Mouse (Mus musculus): ENCODE results near the gene E130114P18Rik. TPM values are rescaled to one million over a fixed set of nuclear protein-coding genes. Genes with fewer than 3 reads are reported as not detected.

Gene E130114P18Rik
- polyA plus RNA-seq, 1 experiment from 2014 or later = 11.6 TPM

GRCm38 (mm10) chr4:97712547-97712946, 65.3 kb downstream of the E130114P18Rik start:
- 61% methylated on average over 1 of the region's 1 CpGs for WGBS

DNA sequence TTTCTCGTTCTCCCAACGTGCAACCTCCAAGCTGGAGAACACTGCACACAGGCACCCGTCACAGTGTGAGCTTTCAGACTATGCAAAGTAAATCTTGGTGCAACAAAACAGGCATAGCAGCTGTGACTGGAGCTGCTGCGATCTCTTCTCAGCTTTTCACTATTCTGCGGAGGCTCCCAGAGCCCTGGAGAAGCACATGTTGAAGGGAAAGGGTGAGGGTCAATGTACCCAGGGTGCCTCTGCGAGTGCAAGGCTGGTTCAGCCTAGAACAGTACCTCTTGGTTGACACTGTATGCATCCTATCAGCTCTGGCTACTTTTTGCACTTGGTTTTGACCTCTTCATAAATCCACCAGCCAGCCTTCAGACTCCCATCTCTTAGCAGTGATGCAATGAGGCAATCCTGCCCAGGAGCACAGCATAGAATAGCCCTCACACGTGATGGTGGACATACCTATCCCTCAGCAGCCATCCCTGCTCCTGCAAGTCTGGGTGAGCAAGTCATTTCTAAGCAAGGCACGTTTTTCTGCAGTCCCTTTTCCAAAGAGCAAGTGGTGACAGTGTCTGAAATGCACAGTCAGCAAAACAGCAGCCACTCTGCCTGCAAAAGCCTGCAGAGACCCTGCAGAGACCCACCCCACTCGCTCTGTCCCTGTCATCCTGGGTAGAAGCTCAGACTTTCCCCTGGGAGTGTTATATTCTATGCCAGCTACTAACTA, 67.7 kb downstream of the E130114P18Rik start:
- Histone ChIP-seq H3K9me3 (replicated peaks; ENCODE audit: control insufficient read depth, low read length, poor library complexity, severe bottlenecking) (no peaks in the 10 kb centered on the region), H3K9ac (ENCODE audit: low read depth, low read length) (no peak overlapping the region), H3K36me3 (ENCODE audit: control insufficient read depth, insufficient read depth, low read length) (no peaks in the 10 kb centered on the region), H3K4me2 (ENCODE audit: low read length) (no peak overlapping the region), H3K4me1 (ENCODE audit: control insufficient read depth, insufficient read depth, low read length) (no peaks in the 10 kb centered on the region), H3K27ac (ENCODE audit: low read length) (peak overlapping the region; percentile 19), H3K4me3 (ENCODE audit: low read depth, low read length) (no peak overlapping the region), H3K27me3 (ENCODE audit: control insufficient read depth, insufficient read depth, low read depth, low read length) (no peaks in the 10 kb centered on the region)
- 32% methylated on average over 9 of the region's 9 CpGs for WGBS
- ATAC-seq = peak; percentile 43; the same call in 1 of the 2 replicates

More at GRCm38 (mm10) chr4:97712547-97712946, 65.3 kb downstream of the E130114P18Rik start:
- H3K9ac ChIP-seq (ENCODE audit: low read depth, low read length) = no peak overlapping the region
- H3K27me3 ChIP-seq (ENCODE audit: control insufficient read depth, insufficient read depth, low read depth, low read length) = no peaks in the 10 kb centered on the region
- H3K4me1 ChIP-seq (ENCODE audit: control insufficient read depth, insufficient read depth, low read length) = no peaks in the 10 kb centered on the region
- no peak for ATAC-seq
- no peak overlapping the region for H3K4me3 ChIP-seq (ENCODE audit: low read depth, low read length)
- H3K27ac ChIP-seq (ENCODE audit: low read length) = no peak overlapping the region
- no peak overlapping the region for H3K4me2 ChIP-seq (ENCODE audit: low read length)
- no peaks in the 10 kb centered on the region for H3K36me3 ChIP-seq (ENCODE audit: control insufficient read depth, insufficient read depth, low read length)
- no peaks in the 10 kb centered on the region for H3K9me3 ChIP-seq (replicated peaks; ENCODE audit: control insufficient read depth, low read length, poor library complexity, severe bottlenecking)

DNA sequence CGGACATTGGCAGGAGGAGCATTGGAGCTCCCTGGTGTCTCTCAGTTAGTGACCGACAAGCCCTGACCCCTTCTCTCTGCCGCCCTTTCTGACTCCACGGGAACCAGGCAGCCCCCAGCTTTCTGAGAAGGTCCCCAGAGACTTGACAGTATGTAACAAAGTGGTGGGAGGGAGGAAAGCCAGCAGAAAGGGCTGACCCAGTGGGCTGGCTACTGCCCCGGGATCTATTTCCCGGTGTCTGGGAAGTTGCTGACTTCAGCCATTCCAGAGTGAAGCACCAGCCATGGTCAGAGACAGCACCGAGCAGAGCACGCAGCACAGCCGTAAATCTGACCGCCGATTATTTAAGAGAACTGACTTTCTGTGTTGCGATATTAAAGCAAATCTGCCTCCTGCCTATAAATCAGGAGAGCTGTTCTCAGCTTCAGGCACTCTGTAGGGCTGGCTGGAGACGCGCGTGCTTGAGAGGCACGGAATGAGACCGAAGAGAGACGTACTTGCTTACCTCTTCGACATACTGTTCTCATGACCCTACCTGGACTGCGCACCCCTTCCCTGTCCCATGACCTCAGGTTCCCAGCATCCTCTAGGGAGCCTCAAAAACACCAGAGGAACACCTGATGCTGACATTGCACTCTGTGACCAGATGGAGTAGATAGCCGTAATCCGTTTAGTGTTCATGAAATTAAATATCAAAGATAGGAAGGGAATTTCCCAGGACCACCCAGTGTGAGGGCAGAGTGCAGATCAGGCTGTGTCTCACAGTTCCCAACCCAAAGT, 70.3 kb downstream of the E130114P18Rik start:
- no peak overlapping the region for H3K4me2 ChIP-seq (ENCODE audit: low read length)
- H3K27me3 ChIP-seq (ENCODE audit: control insufficient read depth, insufficient read depth, low read depth, low read length) = no peaks in the 10 kb centered on the region
- H3K36me3 ChIP-seq (ENCODE audit: control insufficient read depth, insufficient read depth, low read length) = no peaks in the 10 kb centered on the region
- no peak overlapping the region for H3K27ac ChIP-seq (ENCODE audit: low read length)
- H3K9me3 ChIP-seq (replicated peaks; ENCODE audit: control insufficient read depth, low read length, poor library complexity, severe bottlenecking) = no peaks in the 10 kb centered on the region
- ATAC-seq = no peak
- H3K4me3 ChIP-seq (ENCODE audit: low read depth, low read length) = no peak overlapping the region
- no peak overlapping the region for H3K9ac ChIP-seq (ENCODE audit: low read depth, low read length)
- H3K4me1 ChIP-seq (ENCODE audit: control insufficient read depth, insufficient read depth, low read length) = no peaks in the 10 kb centered on the region
- WGBS = 82% methylated on average over 22 of the region's 22 CpGs

- Histone ChIP-seq H3K4me2 (ENCODE audit: low read length) (no peak overlapping the region), H3K36me3 (ENCODE audit: control insufficient read depth, insufficient read depth, low read length) (no peaks in the 10 kb centered on the region), H3K27ac (ENCODE audit: low read length) (no peak overlapping the region), H3K4me1 (ENCODE audit: control insufficient read depth, insufficient read depth, low read length) (no peaks in the 10 kb centered on the region), H3K27me3 (ENCODE audit: control insufficient read depth, insufficient read depth, low read depth, low read length) (no peaks in the 10 kb centered on the region), H3K9ac (ENCODE audit: low read depth, low read length) (no peak overlapping the region), H3K4me3 (ENCODE audit: low read depth, low read length) (no peak overlapping the region), H3K9me3 (replicated peaks; ENCODE audit: control insufficient read depth, low read length, poor library complexity, severe bottlenecking) (no peaks in the 10 kb centered on the region; the same call in 1 of the 2 replicates)
- 82% methylated on average over 7 of the region's 7 CpGs for WGBS
- ATAC-seq = no peak
Observed at GRCm38 (mm10) chr4:97696684-97697615, 80.9 kb downstream of the E130114P18Rik start.

- 83% methylated on average over 7 of the region's 7 CpGs for WGBS
- no peak for ATAC-seq
Observed at GRCm38 (mm10) chr4:97695414-97696040, 82.4 kb downstream of the E130114P18Rik start.

DNA sequence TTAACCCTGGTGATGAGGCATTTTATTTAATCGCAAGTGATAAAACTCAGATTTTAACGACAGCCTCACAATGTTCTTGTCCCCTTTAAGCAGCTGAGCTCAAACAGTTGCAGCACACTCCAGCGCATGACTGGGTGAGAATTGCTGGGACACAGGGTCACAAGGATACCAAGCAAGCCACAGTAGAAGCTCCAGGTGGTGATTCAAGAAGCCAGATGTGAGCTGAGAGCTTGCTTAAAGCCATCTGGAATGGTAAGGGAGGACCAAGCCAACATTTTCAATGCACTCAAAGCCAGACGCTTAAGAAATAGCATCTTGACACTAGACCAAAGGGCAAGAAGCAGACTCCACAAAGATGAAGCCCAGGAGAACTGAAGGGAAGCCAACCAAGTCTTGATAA, 83.9 kb downstream of the E130114P18Rik start:
- no peaks in the 10 kb centered on the region for H3K9me3 ChIP-seq (replicated peaks; ENCODE audit: control insufficient read depth, low read length, poor library complexity, severe bottlenecking)
- no peak overlapping the region for H3K9ac ChIP-seq (ENCODE audit: low read depth, low read length)
- no peaks in the 10 kb centered on the region for H3K36me3 ChIP-seq (ENCODE audit: control insufficient read depth, insufficient read depth, low read length)
- H3K27ac ChIP-seq (ENCODE audit: low read length) = no peak overlapping the region
- H3K4me3 ChIP-seq (ENCODE audit: low read depth, low read length) = no peak overlapping the region
- H3K4me2 ChIP-seq (ENCODE audit: low read length) = no peak overlapping the region
- no peaks in the 10 kb centered on the region for H3K4me1 ChIP-seq (ENCODE audit: control insufficient read depth, insufficient read depth, low read length)
- 93% methylated on average over 4 of the region's 4 CpGs for WGBS
- ATAC-seq = no peak
- H3K27me3 ChIP-seq (ENCODE audit: control insufficient read depth, insufficient read depth, low read depth, low read length) = no peaks in the 10 kb centered on the region

More at GRCm38 (mm10) chr4:97695414-97696040, 82.4 kb downstream of the E130114P18Rik start:
- H3K36me3 ChIP-seq (ENCODE audit: control insufficient read depth, insufficient read depth, low read length) = no peaks in the 10 kb centered on the region
- H3K4me3 ChIP-seq (ENCODE audit: low read depth, low read length) = no peak overlapping the region
- H3K27me3 ChIP-seq (ENCODE audit: control insufficient read depth, insufficient read depth, low read depth, low read length) = no peaks in the 10 kb centered on the region
- no peak overlapping the region for H3K9ac ChIP-seq (ENCODE audit: low read depth, low read length)
- no peaks in the 10 kb centered on the region for H3K4me1 ChIP-seq (ENCODE audit: control insufficient read depth, insufficient read depth, low read length)
- H3K4me2 ChIP-seq (ENCODE audit: low read length) = no peak overlapping the region
- H3K9me3 ChIP-seq (replicated peaks; ENCODE audit: control insufficient read depth, low read length, poor library complexity, severe bottlenecking) = no peaks in the 10 kb centered on the region; the same call in 1 of the 2 replicates
- no peak overlapping the region for H3K27ac ChIP-seq (ENCODE audit: low read length)

DNA sequence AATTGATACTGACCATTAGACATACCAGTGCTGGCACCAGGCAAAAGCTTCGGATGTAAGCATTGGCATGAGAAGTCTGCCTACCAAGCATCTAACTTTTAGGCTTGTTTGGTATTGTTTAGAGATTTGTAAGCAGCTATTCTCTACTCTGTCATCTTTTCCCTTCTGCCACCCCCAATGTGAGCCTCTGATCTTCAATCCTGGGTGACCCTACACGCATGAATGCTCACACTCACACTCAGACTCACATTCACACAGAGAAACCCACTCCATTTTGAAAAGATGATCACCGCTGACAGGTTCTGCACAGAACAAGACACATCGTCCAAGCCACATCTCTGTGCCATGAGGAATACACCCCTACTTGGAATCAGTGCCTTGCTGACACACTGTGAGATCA, 84.8 kb downstream of the E130114P18Rik start:
- WGBS = 94% methylated on average over 4 of the region's 4 CpGs
- H3K9ac ChIP-seq (ENCODE audit: low read depth, low read length) = no peak overlapping the region
- H3K4me2 ChIP-seq (ENCODE audit: low read length) = no peak overlapping the region
- no peaks in the 10 kb centered on the region for H3K4me1 ChIP-seq (ENCODE audit: control insufficient read depth, insufficient read depth, low read length)
- ATAC-seq = no peak
- no peaks in the 10 kb centered on the region for H3K27me3 ChIP-seq (ENCODE audit: control insufficient read depth, insufficient read depth, low read depth, low read length)
- H3K9me3 ChIP-seq (replicated peaks; ENCODE audit: control insufficient read depth, low read length, poor library complexity, severe bottlenecking) = no peaks in the 10 kb centered on the region
- H3K27ac ChIP-seq (ENCODE audit: low read length) = no peak overlapping the region
- no peak overlapping the region for H3K4me3 ChIP-seq (ENCODE audit: low read depth, low read length)
- no peaks in the 10 kb centered on the region for H3K36me3 ChIP-seq (ENCODE audit: control insufficient read depth, insufficient read depth, low read length)

- Histone ChIP-seq H3K36me3 (ENCODE audit: control insufficient read depth, insufficient read depth, low read length) (no peaks in the 10 kb centered on the region), H3K27ac (ENCODE audit: low read length) (no peak overlapping the region), H3K4me1 (ENCODE audit: control insufficient read depth, insufficient read depth, low read length) (no peaks in the 10 kb centered on the region), H3K4me2 (ENCODE audit: low read length) (no peak overlapping the region), H3K27me3 (ENCODE audit: control insufficient read depth, insufficient read depth, low read depth, low read length) (no peaks in the 10 kb centered on the region), H3K9me3 (replicated peaks; ENCODE audit: control insufficient read depth, low read length, poor library complexity, severe bottlenecking) (no peaks in the 10 kb centered on the region), H3K4me3 (ENCODE audit: low read depth, low read length) (no peak overlapping the region), H3K9ac (ENCODE audit: low read depth, low read length) (no peak overlapping the region)
- WGBS = 78% methylated on average over 7 of the region's 7 CpGs
- ATAC-seq = no peak
Observed at GRCm38 (mm10) chr4:97690384-97690766, 87.5 kb downstream of the E130114P18Rik start.

All from midbrain, embryonic 16.5 days (tissue).